Mouse (Mus musculus) brain, adult 2 months (tissue): Measurements from ENCODE around the gene Whrn.

Experiments
- DNase-seq: peaks from one replicate; pipeline ENCODE4 v3.0.0; 2011; ENCODE audit warnings: low read depth, low spot score

The Whrn gene

GRCm38 (mm10) chr4:63495915-63496278 is at the start of gene Whrn:
Gene Whrn (minus strand): TSS chr4:63495991.
- DNase-seq = peak; percentile 74

DNA sequence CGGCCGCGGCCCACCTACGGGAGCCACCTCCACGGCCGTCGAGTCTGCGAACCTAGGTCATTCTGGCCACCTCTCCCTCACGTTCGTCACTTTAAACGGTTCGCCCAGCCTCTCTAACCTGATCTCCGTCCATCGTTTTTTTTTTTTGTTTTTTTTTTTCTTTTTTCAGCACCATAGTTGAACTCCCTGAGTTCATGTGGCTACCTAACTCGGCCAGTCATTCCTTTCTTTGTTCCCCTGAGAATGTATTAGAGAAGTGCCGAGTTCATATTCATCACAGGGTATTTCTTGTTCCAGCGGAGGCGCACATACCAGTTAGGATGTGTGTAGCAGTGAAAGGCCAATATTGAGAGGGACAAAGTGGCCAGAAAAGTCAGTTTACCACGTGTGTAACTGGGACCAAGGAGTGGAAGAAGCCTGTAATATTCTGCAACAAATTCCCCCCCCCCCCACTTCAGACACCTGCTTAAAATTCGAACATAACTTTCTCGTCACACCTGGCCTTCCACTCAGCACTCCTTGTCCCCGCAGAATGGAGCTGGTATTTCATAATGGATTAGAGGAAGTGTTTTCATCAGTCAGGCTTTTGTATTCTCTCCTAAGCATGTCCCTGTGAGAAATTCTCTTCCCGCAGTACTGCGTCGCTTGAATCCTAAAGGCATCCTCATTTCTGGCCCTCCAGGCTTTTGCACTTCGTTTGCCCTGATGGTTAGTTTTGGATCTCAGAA is 49.6 kb upstream of the Whrn start:
- DNase-seq = no peak

- peak; percentile 96 for DNase-seq
Measured at GRCm38 (mm10) chr4:63544494-63545230, 48.9 kb upstream of the Whrn start, which contains the start of gene Atp6v1g1. Gene Atp6v1g1 (plus strand): TSS chr4:63544772.

DNA sequence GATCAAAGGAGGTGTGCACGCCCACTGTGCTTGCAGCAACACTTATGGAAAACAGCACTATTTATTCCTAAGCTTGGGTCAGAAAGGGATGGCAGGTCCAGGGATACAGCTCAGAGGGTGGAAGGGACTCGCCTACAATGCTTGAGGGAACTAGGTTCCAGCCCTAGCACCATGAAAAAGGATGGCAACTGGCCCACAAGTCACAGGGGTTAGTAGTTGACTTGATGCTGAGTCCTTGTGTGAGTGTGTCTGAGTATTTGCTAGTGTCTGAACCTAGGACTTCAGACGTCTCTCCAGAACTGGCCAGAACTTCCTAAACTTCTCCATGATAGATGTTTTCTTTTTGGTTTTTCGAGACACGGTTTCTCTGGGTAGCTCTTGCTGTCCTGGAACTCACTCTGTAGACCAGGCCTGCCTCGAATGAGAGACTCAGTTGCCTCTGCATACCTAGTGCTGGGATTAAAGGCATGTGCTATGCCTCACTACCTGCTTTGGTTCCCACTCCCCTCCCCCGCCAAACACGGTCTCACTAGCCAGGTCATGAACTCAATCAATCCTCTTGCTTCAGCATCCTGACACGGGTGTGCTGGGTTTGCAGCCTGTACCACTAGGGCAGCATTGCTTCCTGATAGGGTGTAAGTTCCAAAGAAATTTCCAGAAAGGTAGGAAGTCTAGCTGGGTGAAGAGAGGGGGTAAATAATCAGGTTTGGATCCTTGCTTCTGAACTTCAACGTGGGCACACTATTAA is 48.1 kb upstream of the Whrn start:
- DNase-seq = no peak

GRCm38 (mm10) chr4:63542209-63542608 is 46.4 kb upstream of the Whrn start:
- no peak for DNase-seq

- peak; percentile 50 for DNase-seq
Measured at GRCm38 (mm10) chr4:63537602-63538001, 41.8 kb upstream of the Whrn start.

DNA sequence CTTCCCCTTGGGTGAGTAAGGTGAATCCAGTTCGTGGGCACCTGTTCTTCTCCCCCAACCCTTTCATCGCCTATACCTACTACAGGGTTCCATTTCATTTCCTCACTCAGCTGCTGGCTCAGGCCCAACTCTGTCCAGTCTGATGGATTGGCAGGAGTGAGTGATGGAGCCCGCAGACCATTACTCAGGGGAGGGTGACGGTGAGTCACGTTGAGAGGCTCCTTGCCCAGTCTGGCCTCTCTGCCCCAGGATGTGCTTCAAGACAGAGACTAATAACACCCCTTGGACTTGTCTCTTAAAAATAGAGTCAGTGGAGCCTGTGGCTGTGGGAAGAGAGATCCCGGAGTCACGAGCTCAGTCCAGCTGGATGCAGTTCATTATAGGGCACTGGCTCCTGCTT is 34.6 kb upstream of the Whrn start:
- DNase-seq = no peak

- peak; percentile 85 for DNase-seq
Measured at GRCm38 (mm10) chr4:63528946-63529345, 33.2 kb upstream of the Whrn start.

DNA sequence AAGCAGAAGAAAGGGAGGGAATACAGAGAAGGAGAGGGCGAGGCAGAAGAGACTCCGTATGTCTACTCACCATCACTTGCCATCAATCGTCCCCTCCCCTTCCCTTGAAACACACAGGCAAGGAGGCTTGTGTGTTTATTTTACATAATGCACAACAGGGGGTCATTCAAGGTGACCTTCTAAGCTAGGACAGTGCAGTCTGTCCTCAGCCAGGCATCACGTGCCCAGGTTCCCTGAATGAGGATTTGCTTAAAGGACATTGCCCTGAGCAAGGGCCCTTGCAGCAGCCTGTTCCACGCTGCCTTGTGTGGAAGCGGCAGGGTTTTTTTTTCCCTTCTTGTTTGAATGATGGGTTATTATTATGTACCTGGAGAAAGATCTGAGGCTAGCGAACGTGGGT is 29.7 kb upstream of the Whrn start:
- no peak for DNase-seq

DNA sequence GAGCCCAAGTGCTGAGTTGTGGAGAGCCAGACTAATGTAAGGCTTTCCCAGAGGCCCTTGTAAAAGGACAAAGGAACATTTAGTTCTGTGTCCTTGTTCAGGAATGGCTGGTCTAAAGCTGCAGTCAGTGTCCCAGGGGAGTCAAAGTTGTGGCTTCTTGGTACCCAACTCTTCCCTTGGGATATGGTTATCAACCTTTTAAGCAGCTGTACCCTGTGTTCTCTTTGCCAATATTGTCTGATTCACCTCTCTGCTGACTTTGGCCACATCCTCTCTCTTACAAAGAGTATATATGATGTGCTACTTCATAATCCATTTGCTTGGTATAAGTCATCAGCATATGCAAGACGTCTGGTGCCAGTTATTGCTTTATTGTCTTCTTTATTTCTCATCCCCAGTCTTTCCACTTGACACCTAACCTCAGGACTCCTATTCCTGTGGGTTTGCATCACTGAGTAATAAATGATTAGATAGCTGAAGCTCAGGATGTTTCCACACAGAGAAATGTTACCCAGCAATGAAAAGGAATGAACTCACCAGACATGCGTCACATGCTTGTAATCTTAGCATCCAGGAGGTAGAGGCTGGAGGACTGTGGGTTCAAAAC is 26.1 kb upstream of the Whrn start:
- DNase-seq = no peak

GRCm38 (mm10) chr4:63515021-63515420 is 19.2 kb upstream of the Whrn start:
- DNase-seq = no peak

DNA sequence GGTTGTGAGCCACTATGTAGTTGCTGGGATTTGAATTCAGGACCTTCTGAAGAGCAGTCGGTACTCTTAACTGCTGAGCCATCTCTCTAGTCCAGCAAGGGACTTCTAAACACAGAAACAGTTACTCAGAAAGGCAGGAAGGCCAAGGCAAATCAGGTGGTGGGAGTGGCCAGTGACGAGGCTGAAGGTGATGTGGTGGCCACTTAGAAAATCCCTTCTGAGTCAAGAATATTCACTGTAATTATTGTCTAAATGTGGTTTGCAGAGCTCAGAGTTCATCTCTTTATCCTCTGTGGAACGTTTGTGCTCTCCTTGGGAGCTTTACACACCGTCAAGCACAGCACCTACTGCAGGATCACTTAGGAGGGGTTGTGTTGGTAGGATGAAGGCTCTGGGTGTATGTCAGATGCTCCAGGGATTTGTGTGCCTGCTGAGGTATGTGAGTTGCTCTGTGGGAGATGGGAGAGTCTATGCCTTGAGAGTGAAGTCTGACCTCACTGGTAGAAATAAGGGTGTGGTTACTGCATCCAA is 18.7 kb upstream of the Whrn start:
- DNase-seq = no peak

DNA sequence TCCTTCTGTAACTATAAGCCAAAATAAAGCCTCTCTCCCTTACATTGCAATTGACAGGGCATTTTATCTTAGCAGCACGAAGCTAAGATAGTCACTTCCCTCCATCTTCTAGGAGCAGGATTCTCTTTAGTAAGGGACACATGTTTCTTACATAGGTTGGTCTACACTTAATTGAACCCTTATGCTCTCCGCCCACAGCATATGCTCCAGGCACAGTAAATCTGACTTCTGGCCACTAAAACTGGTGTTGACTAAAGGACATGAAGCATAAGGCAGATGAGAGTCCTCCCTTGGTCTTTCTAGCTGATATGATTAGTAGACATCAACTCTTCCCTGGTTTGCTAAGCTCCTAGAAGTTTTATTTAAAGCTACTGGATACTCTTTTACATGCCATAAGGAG is 17.1 kb upstream of the Whrn start:
- no peak for DNase-seq

DNA sequence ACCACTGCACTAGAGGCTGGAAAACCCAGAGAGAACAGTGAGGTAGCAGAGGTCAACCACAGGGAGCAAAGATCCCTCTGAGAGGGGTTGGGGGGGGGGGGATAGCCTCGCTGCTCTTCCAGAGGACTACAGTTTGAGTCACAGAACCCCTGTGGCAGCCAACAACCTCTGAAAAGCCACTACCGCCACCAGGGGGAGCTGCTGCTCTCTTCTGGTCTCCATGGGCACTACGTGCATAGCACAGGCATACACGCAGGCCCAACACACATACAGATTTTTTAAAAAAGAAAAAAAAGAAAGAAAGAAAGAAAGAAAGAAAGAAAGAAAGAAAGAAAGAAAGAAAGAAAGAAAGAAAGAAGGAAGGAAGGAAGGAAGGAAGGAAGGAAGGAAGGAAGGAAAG is 12.4 kb upstream of the Whrn start:
- peak; percentile 76 for DNase-seq

GRCm38 (mm10) chr4:63507478-63507877 is 11.7 kb upstream of the Whrn start:
- DNase-seq = peak; percentile 63

GRCm38 (mm10) chr4:63503949-63504348 is 8.2 kb upstream of the Whrn start:
- no peak for DNase-seq

DNA sequence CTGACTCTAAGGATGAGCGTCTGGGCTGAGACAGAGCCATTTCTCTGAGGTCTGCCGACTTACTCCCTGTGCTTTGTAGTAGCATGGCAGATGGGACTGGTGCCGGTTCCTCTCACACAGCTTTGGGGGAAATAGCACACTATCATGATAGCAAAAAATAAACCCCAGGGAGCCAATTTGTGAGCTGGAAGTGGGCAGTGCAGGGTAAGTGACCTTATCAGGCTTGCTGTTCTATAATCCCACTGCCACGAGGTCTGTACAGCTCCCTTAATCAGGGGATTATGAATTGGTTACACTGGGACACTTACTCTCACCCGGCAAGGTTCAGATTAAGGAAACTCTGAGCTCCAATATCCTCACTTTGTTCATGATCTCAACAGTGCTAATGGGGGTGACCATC is 5.3 kb upstream of the Whrn start:
- DNase-seq = no peak

DNA sequence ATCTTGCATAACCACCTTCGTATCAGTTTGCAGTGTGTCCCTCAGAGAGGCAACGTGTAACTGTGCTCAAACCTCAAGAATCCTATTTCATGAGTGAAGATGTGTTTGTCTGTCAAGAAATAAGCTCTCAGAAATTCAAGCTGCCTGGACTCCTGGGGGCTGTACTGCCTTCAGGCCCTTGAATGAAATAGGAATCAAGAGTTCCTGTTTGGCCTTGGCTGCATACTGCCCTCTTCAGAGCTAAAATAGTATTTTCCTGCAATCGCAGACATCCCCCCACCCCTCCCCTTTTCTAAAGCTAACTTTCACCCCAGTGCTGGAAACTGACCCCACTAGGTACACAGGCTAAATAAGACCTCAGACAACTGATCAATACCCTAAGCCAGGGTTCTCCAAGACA is 2.6 kb upstream of the Whrn start:
- no peak for DNase-seq

- no peak for DNase-seq
Measured at GRCm38 (mm10) chr4:63496312-63496711, 521 bp upstream of the Whrn start.

- DNase-seq = peak; percentile 52
Measured at GRCm38 (mm10) chr4:63494967-63495914, 550 bp downstream of the Whrn start.
